Mouse (Mus musculus): ENCODE measurements at regions not wholly inside any gene's neighbourhood (a gene's known extent, or its start where the extent isn't known, plus 50 kb on each side); places are given as distances from the start of the nearest gene placed in this dataset.

GRCm38 (mm10) chr13:110535785-110536184 is 140.9 kb downstream of the Plk2 start:
- ATAC-seq (ENCODE audit: extremely low read depth, insufficient number of reproducible peaks, low FRiP score, poor library complexity, severe bottlenecking), result no peak

- peak; percentile 86 for ATAC-seq (ENCODE audit: extremely low read depth, insufficient number of reproducible peaks, low FRiP score, poor library complexity, severe bottlenecking)
Observed at GRCm38 (mm10) chr13:110537960-110538463, 143.2 kb downstream of the Plk2 start.

- ATAC-seq (ENCODE audit: extremely low read depth, insufficient number of reproducible peaks, low FRiP score, poor library complexity, severe bottlenecking), result no peak
Observed at GRCm38 (mm10) chr13:110540543-110541265, 145.9 kb downstream of the Plk2 start.

GRCm38 (mm10) chr13:110541288-110542148 is 146.7 kb downstream of the Plk2 start:
- ATAC-seq (ENCODE audit: extremely low read depth, insufficient number of reproducible peaks, low FRiP score, poor library complexity, severe bottlenecking), result peak; percentile 31; the same call in 1 of the 2 replicates

GRCm38 (mm10) chr13:110542303-110543065 is 147.6 kb downstream of the Plk2 start:
- ATAC-seq (ENCODE audit: extremely low read depth, insufficient number of reproducible peaks, low FRiP score, poor library complexity, severe bottlenecking), result no peak

GRCm38 (mm10) chr13:110545454-110545853 is 150.6 kb downstream of the Plk2 start:
- ATAC-seq (ENCODE audit: extremely low read depth, insufficient number of reproducible peaks, low FRiP score, poor library complexity, severe bottlenecking), result 0 out of 2 replicates have a peak, but pooled peaks have one; percentile 27

- ATAC-seq (ENCODE audit: extremely low read depth, insufficient number of reproducible peaks, low FRiP score, poor library complexity, severe bottlenecking), result no peak
Observed at GRCm38 (mm10) chr13:110555529-110556319, 160.9 kb downstream of the Plk2 start.

GRCm38 (mm10) chr13:110556355-110557095 is 161.7 kb downstream of the Plk2 start:
- ATAC-seq (ENCODE audit: extremely low read depth, insufficient number of reproducible peaks, low FRiP score, poor library complexity, severe bottlenecking), result no peak

- ATAC-seq (ENCODE audit: extremely low read depth, insufficient number of reproducible peaks, low FRiP score, poor library complexity, severe bottlenecking), result no peak
Observed at GRCm38 (mm10) chr13:110557930-110558727, 163.3 kb downstream of the Plk2 start.

GRCm38 (mm10) chr13:110560566-110560965 is 165.7 kb downstream of the Plk2 start:
- peak; percentile 16 for ATAC-seq (ENCODE audit: extremely low read depth, insufficient number of reproducible peaks, low FRiP score, poor library complexity, severe bottlenecking)

- ATAC-seq (ENCODE audit: extremely low read depth, insufficient number of reproducible peaks, low FRiP score, poor library complexity, severe bottlenecking), result no peak; the same call in 1 of the 2 replicates
Observed at GRCm38 (mm10) chr13:110562499-110562898, 167.7 kb downstream of the Plk2 start.

- ATAC-seq (ENCODE audit: extremely low read depth, insufficient number of reproducible peaks, low FRiP score, poor library complexity, severe bottlenecking), result no peak
Observed at GRCm38 (mm10) chr13:110562902-110563301, 168.1 kb downstream of the Plk2 start.

GRCm38 (mm10) chr13:110563967-110564366 is 169.1 kb downstream of the Plk2 start:
- peak; percentile 56 for ATAC-seq (ENCODE audit: extremely low read depth, insufficient number of reproducible peaks, low FRiP score, poor library complexity, severe bottlenecking)

- peak; percentile 83 for ATAC-seq (ENCODE audit: extremely low read depth, insufficient number of reproducible peaks, low FRiP score, poor library complexity, severe bottlenecking)
Observed at GRCm38 (mm10) chr13:110568482-110569179, 173.8 kb downstream of the Plk2 start.

GRCm38 (mm10) chr13:110569180-110569512 is 174.3 kb downstream of the Plk2 start:
- ATAC-seq (ENCODE audit: extremely low read depth, insufficient number of reproducible peaks, low FRiP score, poor library complexity, severe bottlenecking), result peak; percentile 68

GRCm38 (mm10) chr13:110570386-110570785 is 175.5 kb downstream of the Plk2 start:
- ATAC-seq (ENCODE audit: extremely low read depth, insufficient number of reproducible peaks, low FRiP score, poor library complexity, severe bottlenecking), result no peak

Data from neutrophil, adult 5-6 weeks (primary cell).